Mouse (Mus musculus): ENCODE measurements around the gene Hist1h2ab. TPM values are rescaled to one million over a fixed set of nuclear protein-coding genes. Genes with fewer than 3 reads are reported as not detected.

The Hist1h2ab gene
- total RNA-seq (2023): 100 to 1,000 TPM in 1 of 2 experiments, 10 to 100 TPM in 1; 38.6 to 105 TPM

DNA sequence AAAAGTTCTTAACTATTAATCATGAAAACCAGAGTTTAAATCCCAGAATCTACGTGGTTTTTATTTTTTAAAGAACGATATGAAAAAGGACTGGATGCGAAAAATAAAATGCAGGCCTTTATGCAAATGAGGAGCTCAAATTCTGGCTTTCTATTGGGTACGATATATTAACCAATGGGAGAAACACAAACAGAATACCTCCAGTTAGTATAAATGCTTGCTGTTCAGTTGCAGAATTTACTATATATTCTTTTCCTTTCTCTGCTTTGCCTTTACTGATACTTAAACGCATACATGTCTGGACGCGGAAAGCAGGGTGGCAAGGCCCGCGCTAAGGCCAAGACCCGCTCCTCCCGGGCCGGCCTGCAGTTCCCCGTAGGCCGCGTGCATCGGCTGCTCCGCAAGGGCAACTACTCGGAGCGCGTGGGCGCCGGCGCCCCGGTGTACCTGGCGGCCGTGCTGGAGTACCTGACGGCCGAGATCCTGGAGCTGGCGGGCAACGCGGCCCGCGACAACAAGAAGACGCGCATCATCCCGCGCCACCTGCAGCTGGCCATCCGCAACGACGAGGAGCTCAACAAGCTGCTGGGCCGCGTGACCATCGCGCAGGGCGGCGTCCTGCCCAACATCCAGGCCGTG lies at the start of gene Hist1h2ab:
Gene Hist1h2ab, plus strand, starts transcription at position 288 of the 639 bp plus-strand sequence.

DNA sequence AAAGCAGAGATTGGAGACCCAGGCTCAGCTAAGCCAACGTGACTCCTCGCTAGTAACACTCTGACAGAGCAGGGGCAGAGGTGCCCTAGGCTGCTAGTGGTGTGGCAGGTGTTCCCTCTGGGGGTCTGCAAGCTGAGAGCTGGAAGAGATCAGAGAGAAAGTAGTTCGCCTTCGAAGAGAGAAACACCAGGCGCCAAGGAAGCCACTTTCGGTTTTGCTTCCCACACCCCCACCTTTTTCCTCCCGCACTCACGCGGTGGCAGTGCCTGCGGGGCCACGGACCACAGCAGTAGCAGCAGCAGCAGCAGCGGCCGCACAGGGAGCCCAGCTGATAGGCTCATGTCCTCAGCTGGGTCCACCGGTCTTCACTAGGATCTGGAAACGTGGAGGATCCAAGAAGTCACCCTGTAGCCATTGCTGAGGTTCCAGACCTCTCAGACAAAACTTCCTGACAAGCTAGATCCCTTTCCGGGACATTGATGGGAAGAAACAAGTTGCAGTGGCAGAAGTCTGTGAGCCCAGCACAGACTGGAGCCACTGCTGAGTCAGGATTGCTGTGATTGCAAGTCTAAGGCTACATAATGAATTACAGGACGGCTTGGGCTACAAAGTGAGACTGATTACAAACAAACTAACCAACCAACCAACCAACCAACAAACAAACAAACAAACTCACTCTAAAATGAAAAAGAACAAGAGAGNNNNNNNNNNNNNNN lies 40.4 kb upstream of the Hist1h2ab start, which contains the start of gene Hfe:
Gene Hfe, minus strand, starts transcription at position 481 of the 716 bp plus-strand sequence.

DNA sequence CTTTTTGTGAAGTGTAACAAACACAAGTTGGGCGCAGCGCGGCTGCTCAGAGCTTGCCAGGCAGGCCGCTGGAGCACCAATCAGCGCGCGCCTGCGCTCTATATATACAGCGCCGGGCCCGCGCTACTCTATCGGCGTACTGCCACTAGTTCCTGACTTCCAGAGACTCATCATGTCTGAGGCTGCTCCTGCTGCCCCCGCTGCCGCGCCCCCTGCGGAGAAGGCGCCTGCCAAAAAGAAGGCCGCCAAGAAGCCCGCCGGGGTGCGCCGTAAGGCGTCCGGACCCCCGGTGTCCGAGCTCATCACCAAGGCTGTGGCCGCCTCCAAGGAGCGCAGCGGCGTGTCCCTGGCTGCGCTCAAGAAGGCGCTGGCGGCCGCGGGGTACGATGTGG lies 12.3 kb upstream of the Hist1h2ab start, which contains the start of gene Hist1h1c:
Gene Hist1h1c, plus strand, starts transcription at position 132 of the 392 bp plus-strand sequence.

DNA sequence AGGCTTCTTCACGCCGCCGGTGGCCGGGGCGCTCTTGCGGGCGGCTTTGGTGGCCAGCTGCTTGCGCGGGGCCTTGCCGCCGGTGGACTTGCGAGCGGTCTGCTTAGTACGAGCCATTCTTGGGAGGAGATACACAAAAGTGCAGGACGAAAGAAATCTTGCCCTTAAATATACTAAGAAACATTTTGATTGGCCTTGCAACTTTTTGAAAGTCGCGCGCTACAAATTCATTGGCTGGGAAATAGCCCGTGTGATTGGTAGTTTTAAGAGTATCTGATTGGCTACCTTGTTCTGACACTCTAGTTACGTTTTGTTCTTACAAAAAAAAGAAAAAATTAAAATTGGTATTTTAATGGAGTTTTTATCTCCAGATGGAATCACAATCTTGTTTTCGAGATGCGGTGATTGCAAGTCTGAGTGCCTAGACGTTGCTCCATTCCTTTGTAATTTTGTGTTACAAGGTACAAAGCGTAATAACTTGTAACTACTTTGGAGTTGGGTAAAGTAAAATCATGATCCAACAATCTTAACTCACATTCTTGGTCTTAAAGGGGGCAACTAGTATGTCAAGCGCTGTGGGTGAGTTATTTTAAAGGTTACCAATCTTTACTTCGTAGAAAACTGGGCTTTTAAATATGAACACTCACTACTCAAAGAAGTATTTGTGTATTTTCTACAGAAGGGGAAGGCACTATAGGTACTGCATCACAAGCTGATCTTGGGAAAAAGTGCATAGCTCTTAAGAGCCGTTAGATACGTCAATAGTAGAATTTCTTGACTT lies 5.4 kb upstream of the Hist1h2ab start, which contains the start of gene Hist1h3c:
Gene Hist1h3c, minus strand, starts transcription at position 222 of the 781 bp plus-strand sequence.

DNA sequence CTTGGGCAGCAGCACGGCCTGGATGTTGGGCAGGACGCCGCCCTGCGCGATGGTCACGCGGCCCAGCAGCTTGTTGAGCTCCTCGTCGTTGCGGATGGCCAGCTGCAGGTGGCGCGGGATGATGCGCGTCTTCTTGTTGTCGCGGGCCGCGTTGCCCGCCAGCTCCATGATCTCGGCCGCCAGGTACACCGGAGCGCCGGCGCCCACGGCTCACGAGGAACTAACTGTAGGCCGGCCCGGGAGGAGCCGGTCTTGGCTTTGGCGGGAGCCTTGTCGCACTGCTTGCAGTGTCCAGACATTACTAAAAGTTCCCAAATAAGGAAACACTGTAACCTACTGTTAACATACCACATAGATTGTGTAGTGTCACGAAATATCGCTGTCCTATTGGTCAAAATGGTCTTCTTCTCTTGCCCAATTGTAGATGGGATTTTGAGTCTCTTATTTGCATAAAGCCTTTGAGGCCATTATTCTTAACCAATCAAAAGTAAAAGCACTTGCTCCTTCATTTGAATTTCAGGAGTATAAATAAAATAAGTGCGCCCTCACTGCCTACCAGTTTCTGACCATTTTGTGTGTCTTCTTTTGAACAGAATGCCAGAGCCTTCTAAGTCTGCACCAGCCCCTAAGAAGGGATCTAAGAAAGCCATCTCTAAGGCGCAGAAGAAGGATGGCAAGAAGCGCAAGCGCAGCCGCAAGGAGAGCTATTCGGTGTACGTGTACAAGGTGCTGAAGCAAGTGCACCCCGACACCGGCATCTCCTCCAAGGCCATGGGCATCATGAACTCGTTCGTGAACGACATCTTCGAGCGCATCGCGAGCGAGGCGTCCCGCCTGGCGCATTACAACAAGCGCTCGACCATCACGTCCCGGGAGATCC lies 4.5 kb upstream of the Hist1h2ab start, which contains the start of gene Hist1h2bb:
Gene Hist1h2bb, plus strand, starts transcription at position 534 of the 880 bp plus-strand sequence.

DNA sequence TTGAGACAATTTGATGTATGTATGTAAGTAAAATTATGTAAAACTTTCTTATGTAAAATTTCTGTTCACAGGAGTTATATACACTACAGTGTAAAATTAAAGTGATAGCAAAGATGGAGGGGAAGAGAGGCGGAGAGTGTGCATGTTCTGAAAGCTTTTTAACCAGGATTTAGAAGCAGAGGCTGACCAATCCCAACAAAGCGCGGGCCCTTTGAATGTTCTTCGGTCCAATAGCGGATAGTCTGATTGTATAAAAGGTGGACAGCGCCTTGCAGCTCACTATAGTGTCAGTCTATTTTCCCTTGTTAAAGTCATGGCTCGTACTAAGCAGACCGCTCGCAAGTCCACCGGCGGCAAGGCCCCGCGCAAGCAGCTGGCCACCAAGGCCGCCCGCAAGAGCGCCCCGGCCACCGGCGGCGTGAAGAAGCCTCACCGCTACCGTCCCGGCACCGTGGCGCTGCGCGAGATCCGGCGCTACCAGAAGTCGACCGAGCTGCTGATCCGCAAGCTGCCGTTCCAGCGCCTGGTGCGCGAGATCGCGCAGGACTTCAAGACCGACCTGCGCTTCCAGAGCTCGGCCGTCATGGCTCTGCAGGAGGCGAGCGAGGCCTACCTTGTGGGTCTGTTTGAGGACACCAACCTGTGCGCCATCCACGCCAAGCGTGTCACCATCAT lies 1.3 kb downstream of the Hist1h2ab start, which contains the start of gene Hist1h3b:
Gene Hist1h3b, plus strand, starts transcription at position 201 of the 675 bp plus-strand sequence.

DNA sequence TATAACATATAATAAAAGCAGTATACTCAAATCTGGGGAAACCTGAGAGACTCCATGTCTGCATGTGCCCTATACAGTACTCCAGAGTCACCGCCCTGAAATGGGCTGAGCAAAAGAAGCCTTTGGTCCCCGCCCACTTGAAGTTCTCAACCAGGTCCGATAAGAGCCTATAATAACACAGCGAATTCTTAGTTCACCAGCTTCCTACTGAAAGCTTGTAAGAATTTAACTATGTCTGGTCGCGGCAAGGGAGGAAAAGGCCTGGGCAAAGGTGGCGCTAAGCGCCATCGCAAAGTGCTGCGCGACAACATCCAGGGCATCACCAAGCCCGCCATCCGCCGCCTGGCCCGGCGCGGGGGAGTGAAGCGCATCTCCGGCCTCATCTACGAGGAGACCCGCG lies 5.9 kb downstream of the Hist1h2ab start, which contains the start of gene Hist1h4b:
Gene Hist1h4b, plus strand, starts transcription at position 224 of the 400 bp plus-strand sequence.

DNA sequence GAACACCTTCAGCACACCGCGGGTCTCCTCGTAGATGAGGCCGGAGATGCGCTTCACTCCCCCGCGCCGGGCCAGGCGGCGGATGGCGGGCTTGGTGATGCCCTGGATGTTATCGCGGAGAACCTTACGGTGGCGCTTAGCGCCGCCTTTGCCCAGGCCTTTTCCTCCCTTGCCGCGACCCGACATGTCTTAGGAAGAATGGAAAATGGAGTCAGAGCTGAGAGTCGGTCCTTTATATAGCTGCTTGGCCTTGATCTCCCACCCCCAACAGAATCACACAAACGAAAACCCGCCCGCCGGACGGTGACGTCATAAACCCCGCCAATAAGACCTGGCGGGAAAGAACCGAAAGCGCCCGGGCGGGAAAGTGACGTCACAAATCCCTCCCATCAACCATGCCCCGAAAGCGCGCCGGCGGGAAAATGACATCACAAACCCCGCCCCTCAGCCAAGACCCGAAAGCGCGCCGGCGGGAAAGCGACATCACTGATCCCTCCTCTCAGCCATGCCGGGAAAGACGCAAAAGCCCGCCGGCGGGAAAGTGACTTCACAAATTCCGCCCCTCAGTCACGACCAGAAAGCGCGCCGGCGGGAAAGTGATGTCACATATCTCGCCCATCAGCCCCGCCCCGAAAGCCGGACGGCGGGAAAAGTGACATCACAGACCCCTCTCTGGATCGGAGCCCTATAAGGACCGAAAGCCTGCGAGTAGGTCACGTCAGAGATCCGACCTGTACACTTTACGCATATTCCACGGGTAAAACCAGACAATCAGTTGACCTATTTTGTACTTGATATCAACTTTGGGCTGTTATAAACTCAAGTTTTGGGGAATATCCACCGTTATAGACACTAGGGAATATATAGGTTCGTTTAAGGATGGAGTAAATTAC lies 10.3 kb downstream of the Hist1h2ab start, which contains the start of gene Hist1h4a:
Gene Hist1h4a, minus strand, starts transcription at position 259 of the 893 bp plus-strand sequence.

DNA sequence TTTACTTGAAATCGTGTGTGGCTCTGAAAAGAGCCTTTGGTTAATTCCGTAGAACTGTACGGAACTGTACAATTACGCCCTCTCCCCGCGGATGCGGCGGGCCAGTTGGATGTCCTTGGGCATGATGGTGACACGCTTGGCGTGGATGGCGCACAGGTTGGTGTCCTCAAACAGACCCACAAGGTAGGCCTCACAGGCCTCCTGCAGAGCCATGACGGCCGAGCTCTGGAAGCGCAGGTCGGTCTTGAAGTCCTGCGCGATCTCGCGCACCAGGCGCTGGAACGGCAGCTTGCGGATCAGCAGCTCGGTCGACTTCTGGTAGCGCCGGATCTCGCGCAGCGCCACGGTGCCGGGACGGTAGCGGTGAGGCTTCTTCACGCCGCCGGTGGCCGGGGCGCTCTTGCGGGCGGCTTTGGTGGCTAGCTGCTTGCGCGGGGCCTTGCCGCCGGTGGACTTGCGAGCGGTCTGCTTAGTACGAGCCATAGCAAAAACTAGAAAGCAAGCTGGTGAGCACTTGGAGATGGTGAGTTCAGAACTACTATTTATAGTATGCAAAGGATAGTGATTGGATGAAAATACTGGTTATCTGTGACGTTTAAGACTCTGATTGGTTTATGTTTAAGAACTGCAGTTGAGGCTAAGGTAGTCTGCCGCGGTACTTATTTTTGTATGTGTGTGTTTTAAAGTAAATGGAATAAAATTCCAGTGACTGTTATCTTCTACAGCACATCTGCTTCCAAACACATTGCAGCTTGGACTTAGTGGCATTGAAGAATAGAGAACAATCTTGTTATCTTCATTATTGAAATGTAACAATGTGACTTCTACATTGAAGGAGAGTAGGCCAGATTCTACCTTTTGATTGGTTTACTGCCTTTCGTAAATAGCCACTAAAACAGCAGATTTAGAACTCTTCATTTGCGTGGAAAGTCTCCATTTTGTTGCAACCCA lies 11.2 kb downstream of the Hist1h2ab start, which contains the start of gene Hist1h3a:
Gene Hist1h3a, minus strand, starts transcription at position 516 of the 951 bp plus-strand sequence.

DNA sequence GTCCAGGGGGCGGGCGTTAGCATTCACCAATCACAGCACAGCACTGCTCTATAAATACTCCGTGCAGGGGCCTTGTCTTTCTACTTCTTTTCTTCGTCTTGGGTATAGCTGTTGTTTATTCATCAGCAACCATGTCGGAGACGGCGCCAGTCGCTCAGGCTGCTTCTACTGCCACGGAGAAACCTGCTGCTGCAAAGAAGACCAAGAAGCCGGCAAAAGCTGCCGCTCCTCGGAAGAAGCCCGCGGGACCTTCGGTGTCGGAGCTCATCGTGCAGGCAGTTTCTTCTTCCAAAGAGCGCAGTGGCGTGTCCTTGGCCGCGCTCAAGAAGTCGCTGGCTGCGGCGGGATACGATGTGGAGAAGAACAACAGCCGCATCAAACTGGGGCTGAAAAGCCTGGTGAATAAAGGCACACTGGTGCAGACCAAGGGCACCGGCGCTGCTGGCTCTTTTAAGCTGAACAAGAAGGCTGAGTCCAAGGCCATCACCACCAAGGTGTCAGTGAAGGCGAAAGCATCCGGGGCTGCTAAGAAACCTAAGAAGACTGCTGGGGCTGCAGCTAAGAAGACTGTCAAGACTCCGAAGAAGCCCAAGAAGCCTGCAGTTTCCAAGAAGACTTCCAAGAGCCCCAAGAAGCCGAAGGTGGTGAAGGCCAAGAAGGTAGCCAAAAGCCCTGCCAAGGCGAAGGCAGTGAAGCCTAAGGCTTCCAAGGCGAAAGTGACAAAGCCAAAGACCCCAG lies 12.8 kb downstream of the Hist1h2ab start, which contains the start of gene Hist1h1a:
Gene Hist1h1a, plus strand, starts transcription at position 81 of the 738 bp plus-strand sequence.

DNA sequence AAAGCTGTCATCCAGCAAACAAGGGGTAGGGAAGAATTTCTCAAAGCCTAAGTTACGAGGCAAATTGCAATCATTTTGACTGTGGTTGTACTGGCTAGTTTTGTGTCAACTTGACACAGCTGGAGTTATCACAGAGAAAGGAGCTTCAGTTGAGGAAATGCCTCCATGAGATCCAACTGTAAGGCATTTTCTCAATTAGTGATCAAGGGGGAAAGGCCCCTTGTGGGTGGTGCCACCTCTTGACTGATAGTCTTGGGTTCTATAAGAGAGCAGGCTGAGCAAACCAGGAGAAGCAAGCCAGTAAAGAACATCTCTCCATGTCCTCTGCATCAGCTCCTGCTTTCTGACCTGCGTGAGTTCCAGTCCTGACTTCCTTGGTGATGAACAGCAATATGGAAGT lies 18.7 kb downstream of the Hist1h2ab start, which contains the start of gene Trim38:
Gene Trim38, plus strand, starts transcription at position 301 of the 400 bp plus-strand sequence.

Other genes starting within 250 kb of the Hist1h2ab start
- 100 to 1,000 TPM; 263 to 347 TPM for gene Hist1h4h, start 220.1 kb upstream of the Hist1h2ab start, total RNA-seq (2023)
- gene Hist1h2af, start 217.2 kb upstream of the Hist1h2ab start, total RNA-seq (2023): 10 to 100 TPM; 25.3 to 89.5 TPM
- gene Hist1h3g, start 215.7 kb upstream of the Hist1h2ab start, total RNA-seq (2023): 10 to 100 TPM; 15.6 to 26.1 TPM
- 10 to 100 TPM in 1 of 2 experiments, 1 to 10 TPM in 1; 7.0 to 13.4 TPM for gene Hist1h2bh, start 207.7 kb upstream of the Hist1h2ab start, total RNA-seq (2023)
- 10 to 100 TPM; 62.8 to 92.1 TPM for gene Hist1h3f, start 207.1 kb upstream of the Hist1h2ab start, total RNA-seq (2023)
- gene Hist1h4f, start 199.5 kb upstream of the Hist1h2ab start, total RNA-seq (2023): 100 to 1,000 TPM in 1 of 2 experiments, 10 to 100 TPM in 1; 83.0 to 211 TPM
- 10 to 100 TPM in 1 of 2 experiments, 1 to 10 TPM in 1; 7.2 to 15.8 TPM for gene Hist1h1d, start 197.9 kb upstream of the Hist1h2ab start, total RNA-seq (2023)
- 100 to 1,000 TPM; 113 to 162 TPM for gene Hist1h3e, start 188.8 kb upstream of the Hist1h2ab start, total RNA-seq (2023)
- 10 to 100 TPM; 10.2 to 27.9 TPM for gene Hist1h2ae, start 179.9 kb upstream of the Hist1h2ab start, total RNA-seq (2023)
- 100 to 1,000 TPM; 171 to 249 TPM for gene Hist1h2bg, start 179.7 kb upstream of the Hist1h2ab start, total RNA-seq (2023)
- gene Hist1h2bf, start 176.9 kb upstream of the Hist1h2ab start, total RNA-seq (2023): 100 to 1,000 TPM in 1 of 2 experiments, 10 to 100 TPM in 1; 79.7 to 145 TPM
- gene Hist1h2ad, start 176.7 kb upstream of the Hist1h2ab start, total RNA-seq (2023): 1 to 10 TPM in 1 of 2 experiments, not detected in 1; 10.0 TPM
- gene Hist1h3d, start 175.4 kb upstream of the Hist1h2ab start, total RNA-seq (2023): 10 to 100 TPM in 1 of 2 experiments, 1 to 10 TPM in 1; 4.9 to 12.6 TPM
- 100 to 1,000 TPM; 122 to 174 TPM for gene Hist1h4d, start 169.5 kb upstream of the Hist1h2ab start, total RNA-seq (2023)
- gene Hist1h2be, start 130.0 kb upstream of the Hist1h2ab start, total RNA-seq (2023): 10 to 100 TPM; 16.7 to 27.0 TPM
- 100 to 1,000 TPM; 103 to 169 TPM for gene Hist1h1e, start 128.6 kb upstream of the Hist1h2ab start, total RNA-seq (2023)
- 10 to 100 TPM; 10.3 to 12.2 TPM for gene Hist1h2ac, start 67.2 kb upstream of the Hist1h2ab start, total RNA-seq (2023)
- 10 to 100 TPM in 1 of 2 experiments, 1 to 10 TPM in 1; 8.2 to 15.2 TPM for gene Hist1h2bc, start 66.9 kb upstream of the Hist1h2ab start, total RNA-seq (2023)
- not detected for gene Hist1h1t, start 55.3 kb upstream of the Hist1h2ab start, total RNA-seq (2023)
- 100 to 1,000 TPM; 113 to 135 TPM for gene Hist1h4c, start 52.7 kb upstream of the Hist1h2ab start, total RNA-seq (2023)
- gene Hfe, start 40.3 kb upstream of the Hist1h2ab start, total RNA-seq (2023): 1 to 10 TPM; 1.4 to 2.5 TPM
- gene Hist1h1c, start 12.3 kb upstream of the Hist1h2ab start, total RNA-seq (2023): 100 to 1,000 TPM; 569 to 655 TPM
- 10 to 100 TPM in 1 of 2 experiments, 1 to 10 TPM in 1; 9.0 to 44.3 TPM for gene Hist1h3c, start 5.5 kb upstream of the Hist1h2ab start, total RNA-seq (2023)
- 10 to 100 TPM; 34.2 to 89.5 TPM for gene Hist1h2bb, start 4.4 kb upstream of the Hist1h2ab start, total RNA-seq (2023)
- 100 to 1,000 TPM in 1 of 2 experiments, 10 to 100 TPM in 1; 28.4 to 127 TPM for gene Hist1h3b, start 1.1 kb downstream of the Hist1h2ab start, total RNA-seq (2023)
- 100 to 1,000 TPM in 1 of 2 experiments, 10 to 100 TPM in 1; 24.4 to 105 TPM for gene Hist1h4b, start 5.9 kb downstream of the Hist1h2ab start, total RNA-seq (2023)
- gene Hist1h4a, start 10.1 kb downstream of the Hist1h2ab start, total RNA-seq (2023): 100 to 1,000 TPM in 1 of 2 experiments, 10 to 100 TPM in 1; 85.2 to 131 TPM
- gene Hist1h3a, start 11.3 kb downstream of the Hist1h2ab start, total RNA-seq (2023): 100 to 1,000 TPM; 140 to 197 TPM
- gene Hist1h1a, start 12.5 kb downstream of the Hist1h2ab start, total RNA-seq (2023): 10 to 100 TPM; 23.6 to 46.7 TPM
- not detected for gene Trim38, start 18.8 kb downstream of the Hist1h2ab start, total RNA-seq (2023)
- gene Slc17a2, start 55.9 kb downstream of the Hist1h2ab start, total RNA-seq (2023): not detected
- gene Slc17a3, start 88.3 kb downstream of the Hist1h2ab start, total RNA-seq (2023): not detected
- gene Slc17a1, start 116.6 kb downstream of the Hist1h2ab start, total RNA-seq (2023): not detected
- not detected for gene Slc17a4, start 163.9 kb downstream of the Hist1h2ab start, total RNA-seq (2023)
- not detected for gene Hist1h2ba, start 183.0 kb downstream of the Hist1h2ab start, total RNA-seq (2023)
- not detected for gene Hist1h2aa, start 183.3 kb downstream of the Hist1h2ab start, total RNA-seq (2023)
- gene Scgn, start 240.1 kb downstream of the Hist1h2ab start, total RNA-seq (2023): not detected